Mouse (Mus musculus) liver, embryonic 13.5 days (tissue): ENCODE data around the gene Ephb1. TPM values are rescaled to one million over a fixed set of nuclear protein-coding genes. Genes with fewer than 3 reads are reported as not detected.
A peak's percentile ranks its signal among the peaks of the same experiment; 100 is the strongest.

Source experiments
- ATAC-seq: fragments of 200-750 bp; cut with Nextera tagmentation; 2 replicates; pipeline ENCODE4 v1.8.0; 2017; ENCODE audit warnings: low read depth, mild to moderate bottlenecking, moderate number of reproducible peaks, moderate library complexity
- DNase-seq: peaks from one replicate; pipeline ENCODE4 v3.0.0; 2022
- H3K27ac ChIP-seq: fragments of 300-500 bp; sonication (generic); 2 replicates; pipeline ENCODE4 v1.5.1; 2015; ENCODE audit warnings: moderate library complexity, mild to moderate bottlenecking, inconsistent platforms
- H3K27me3 ChIP-seq: fragments of 300-500 bp; sonication (generic); 2 replicates; pipeline ENCODE4 v1.6.1; 2015; ENCODE audit warnings: mild to moderate bottlenecking, inconsistent platforms
- H3K36me3 ChIP-seq: fragments of 300-500 bp; sonication (generic); 2 replicates; pipeline ENCODE4 v1.6.1; 2015; ENCODE audit warnings: mild to moderate bottlenecking, inconsistent platforms
- H3K4me1 ChIP-seq: fragments of 300-500 bp; sonication (generic); replicated peaks from 2 replicates; pipeline ENCODE4 v1.6.1; 2015; ENCODE audit warnings: inconsistent platforms
- H3K4me2 ChIP-seq: fragments of 300-500 bp; sonication (generic); 2 replicates; pipeline ENCODE4 v1.6.1; 2015; ENCODE audit warnings: inconsistent platforms, mild to moderate bottlenecking, moderate library complexity
- H3K4me3 ChIP-seq: fragments of 300-500 bp; sonication (generic); replicated peaks from 2 replicates; pipeline ENCODE4 v1.5.1; 2015; ENCODE audit warnings: mild to moderate bottlenecking, inconsistent platforms
- H3K9ac ChIP-seq: fragments of 300-500 bp; sonication (generic); 2 replicates; pipeline ENCODE4 v1.6.1; 2015; ENCODE audit warnings: mild to moderate bottlenecking, inconsistent platforms
- H3K9me3 ChIP-seq: fragments of 300-500 bp; sonication (generic); replicated peaks from 2 replicates; pipeline ENCODE4 v1.6.1; 2016; ENCODE audit warnings: inconsistent platforms
- WGBS: fragments of 180-500 bp; shearing (Covaris S2); methylation state at CpG from one replicate; pipeline ENCODE4 v1.1.7; 2015; ENCODE audit not compliant: insufficient replicate concordance; 5-methylcytosine and 5-hydroxymethylcytosine counted together
- polyA plus RNA-seq: library from polyadenylated mRNA; unstranded; fragments of >200 nt; fragmentation: Nextera tagmentation; extraction: Ambion mirVana; gene quantifications from 2 replicates; pipeline ENCODE4 v1.2.1, GENCODE M21; 2015

Gene Ephb1
- polyA plus RNA-seq, 1 experiment from 2014 or later, result 0.20 TPM

DNA sequence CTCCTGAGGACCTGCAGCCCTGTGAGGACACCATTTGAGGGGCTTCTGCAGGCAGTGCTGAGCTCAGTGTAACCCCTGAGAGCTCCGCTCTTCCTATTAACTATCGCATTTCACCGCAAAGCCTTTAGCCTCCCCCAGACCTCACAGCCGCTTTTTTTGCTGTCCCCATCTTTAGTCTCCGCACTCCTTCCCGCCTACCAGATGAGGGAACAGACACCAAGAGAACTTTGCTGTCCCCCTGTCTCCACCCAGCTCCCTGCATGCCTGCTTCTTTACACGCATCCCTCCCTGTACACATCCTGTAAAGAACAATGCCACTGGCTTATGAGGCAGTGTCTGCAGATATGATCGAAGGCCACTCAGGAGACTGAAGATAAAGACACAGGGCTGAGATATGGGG, 322.1 kb downstream of the Ephb1 start:
- H3K9ac ChIP-seq, result no peak overlapping the region
- H3K4me1 ChIP-seq, result no peaks in the 10 kb centered on the region
- no peak overlapping the region for H3K4me3 ChIP-seq
- H3K4me2 ChIP-seq, result no peak overlapping the region
- ATAC-seq, result no peak
- 58% methylated on average over 8 of the region's 8 CpGs for WGBS
- H3K27me3 ChIP-seq, result no peaks in the 10 kb centered on the region
- no peaks in the 10 kb centered on the region for H3K36me3 ChIP-seq
- no peak for DNase-seq
- no peaks in the 10 kb centered on the region for H3K9me3 ChIP-seq
- H3K27ac ChIP-seq, result no peak overlapping the region

DNA sequence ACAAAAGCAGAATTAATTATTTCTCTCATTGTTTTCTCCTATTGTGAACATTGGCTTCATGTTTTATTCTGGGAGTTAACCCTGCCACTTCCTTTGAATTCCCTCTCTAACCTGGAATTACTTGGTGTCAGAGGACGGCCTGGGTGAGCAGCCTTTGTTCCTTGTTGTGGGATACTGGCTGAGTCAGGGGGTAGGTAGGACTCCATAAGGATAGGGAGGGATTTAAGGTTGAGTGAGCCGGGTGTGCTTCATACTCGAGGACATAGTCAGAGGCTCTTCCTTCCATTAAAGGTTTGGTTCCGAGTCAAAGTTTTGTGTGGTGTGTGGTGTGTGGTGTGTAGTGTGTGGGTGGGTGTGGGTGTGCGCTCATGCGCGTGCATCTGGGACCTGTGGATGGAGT, 324.8 kb downstream of the Ephb1 start:
- no peaks in the 10 kb centered on the region for H3K36me3 ChIP-seq
- H3K4me2 ChIP-seq, result no peak overlapping the region
- no peak for DNase-seq
- no peak overlapping the region for H3K9ac ChIP-seq
- no peak for ATAC-seq
- H3K4me3 ChIP-seq, result no peak overlapping the region
- no peaks in the 10 kb centered on the region for H3K4me1 ChIP-seq
- no peaks in the 10 kb centered on the region for H3K27me3 ChIP-seq
- WGBS, result 66% methylated on average over 7 of the region's 7 CpGs
- no peak overlapping the region for H3K27ac ChIP-seq
- H3K9me3 ChIP-seq, result no peaks in the 10 kb centered on the region

DNA sequence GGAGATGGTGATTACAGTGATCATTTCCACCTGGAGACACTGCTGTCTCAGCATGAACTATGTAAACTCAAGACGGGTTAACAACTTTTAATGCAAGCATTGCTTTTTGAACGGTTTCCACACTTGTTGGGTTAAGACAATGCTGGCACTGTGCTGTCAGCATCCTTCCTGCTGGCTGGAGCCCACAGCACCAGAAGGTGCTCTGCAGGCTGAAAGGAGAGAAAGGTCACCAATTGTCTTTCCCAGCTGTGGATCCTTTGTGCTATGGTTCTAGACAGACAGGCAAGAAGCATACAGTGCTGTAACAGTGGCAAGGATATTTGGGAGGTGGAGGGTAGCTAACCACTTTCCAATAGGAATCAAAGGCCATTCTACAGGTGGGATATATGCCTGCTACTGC, 328.4 kb downstream of the Ephb1 start:
- Histone ChIP-seq H3K9ac (no peak overlapping the region), H3K36me3 (no peaks in the 10 kb centered on the region), H3K9me3 (no peaks in the 10 kb centered on the region), H3K27ac (no peak overlapping the region), H3K4me1 (no peaks in the 10 kb centered on the region), H3K4me3 (no peak overlapping the region), H3K27me3 (no peaks in the 10 kb centered on the region), H3K4me2 (no peak overlapping the region)
- ATAC-seq (no peak), DNase-seq (no peak)
- WGBS, result 64% methylated on average over 2 of the region's 2 CpGs

DNA sequence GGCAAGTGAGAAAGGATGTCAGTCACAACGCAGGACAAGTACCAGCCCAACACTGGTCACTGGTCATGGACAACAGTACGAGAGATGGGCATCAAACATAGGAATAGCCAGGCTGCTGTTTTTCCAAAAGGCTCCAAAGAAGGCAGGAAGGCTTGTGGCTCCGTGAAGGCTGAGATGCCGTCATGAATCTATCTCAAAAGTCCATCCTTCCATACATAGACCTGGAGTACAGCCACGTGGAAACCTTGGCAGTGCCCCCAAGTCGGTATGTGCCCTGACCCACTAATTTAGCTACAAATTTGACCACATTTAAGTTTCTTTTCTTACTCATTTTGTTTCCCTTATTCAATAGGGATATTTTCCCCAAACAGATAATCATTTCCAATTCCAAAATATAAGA, 329.4 kb downstream of the Ephb1 start:
- ATAC-seq (no peak), DNase-seq (no peak)
- no peaks in the 10 kb centered on the region for H3K4me1 ChIP-seq
- H3K9ac ChIP-seq, result no peak overlapping the region
- no peaks in the 10 kb centered on the region for H3K36me3 ChIP-seq
- H3K9me3 ChIP-seq, result no peaks in the 10 kb centered on the region
- H3K4me2 ChIP-seq, result no peak overlapping the region
- H3K27me3 ChIP-seq, result no peaks in the 10 kb centered on the region
- H3K27ac ChIP-seq, result no peak overlapping the region
- H3K4me3 ChIP-seq, result no peak overlapping the region
- 63% methylated on average over 6 of the region's 6 CpGs for whole genome bisulfite sequencing

DNA sequence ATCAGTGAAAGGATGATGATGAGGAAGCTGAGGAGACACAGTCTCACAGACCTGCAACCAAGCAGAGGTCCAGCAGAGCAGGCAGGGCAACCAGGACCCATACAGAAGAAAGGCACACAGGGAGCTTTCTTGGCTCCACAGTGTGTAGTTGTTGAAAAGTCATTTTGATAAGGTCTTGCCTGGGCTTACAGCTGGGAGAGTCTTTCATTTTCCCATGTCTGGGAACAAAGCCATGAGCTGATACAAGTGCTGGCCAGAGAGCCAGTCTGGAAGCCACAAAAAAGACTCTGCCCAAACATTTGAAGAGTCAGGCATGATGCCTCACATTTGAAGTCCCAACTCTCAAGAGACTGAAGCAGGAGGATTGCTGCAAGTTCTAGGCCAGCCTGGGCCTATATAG, 339.0 kb downstream of the Ephb1 start:
- Histone ChIP-seq H3K27me3 (no peaks in the 10 kb centered on the region), H3K4me1 (no peaks in the 10 kb centered on the region), H3K4me2 (no peak overlapping the region), H3K9ac (no peak overlapping the region), H3K4me3 (no peak overlapping the region), H3K9me3 (no peaks in the 10 kb centered on the region), H3K27ac (no peak overlapping the region), H3K36me3 (no peaks in the 10 kb centered on the region)
- DNase-seq (no peak), ATAC-seq (no peak)

DNA sequence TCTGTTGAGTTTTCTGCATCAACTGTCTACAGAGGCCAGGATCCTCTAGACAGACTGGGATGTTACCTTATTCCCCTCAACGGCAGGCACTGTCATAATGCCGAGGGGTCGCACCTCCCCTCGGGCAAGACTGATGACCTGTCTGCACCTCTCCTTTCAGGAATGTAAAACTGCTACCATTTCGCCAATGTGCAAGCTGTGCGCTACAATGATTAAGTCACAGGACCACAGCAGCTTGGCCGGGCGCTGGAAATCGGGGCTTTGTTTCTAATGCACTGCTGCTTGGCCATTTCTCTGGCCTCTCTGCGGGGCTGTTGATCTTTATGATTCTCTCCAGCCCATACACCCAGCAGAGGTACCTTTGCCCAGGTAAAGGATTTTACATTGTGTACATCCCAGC, 346.8 kb downstream of the Ephb1 start:
- peaks cover 4% of the 10 kb centered on the region; the same call in 1 of the 2 replicates for H3K4me1 ChIP-seq
- DNase-seq, result no peak
- H3K36me3 ChIP-seq, result no peaks in the 10 kb centered on the region
- no peaks in the 10 kb centered on the region for H3K9me3 ChIP-seq
- H3K4me2 ChIP-seq, result no peak overlapping the region
- 78% methylated on average over 10 of the region's 10 CpGs for WGBS
- H3K9ac ChIP-seq, result no peak overlapping the region
- ATAC-seq, result no peak
- no peak overlapping the region for H3K27ac ChIP-seq
- H3K27me3 ChIP-seq, result 0 out of 2 replicates have a peak, but pooled peaks cover 3% of the 10 kb centered on the region
- H3K4me3 ChIP-seq, result no peak overlapping the region

DNA sequence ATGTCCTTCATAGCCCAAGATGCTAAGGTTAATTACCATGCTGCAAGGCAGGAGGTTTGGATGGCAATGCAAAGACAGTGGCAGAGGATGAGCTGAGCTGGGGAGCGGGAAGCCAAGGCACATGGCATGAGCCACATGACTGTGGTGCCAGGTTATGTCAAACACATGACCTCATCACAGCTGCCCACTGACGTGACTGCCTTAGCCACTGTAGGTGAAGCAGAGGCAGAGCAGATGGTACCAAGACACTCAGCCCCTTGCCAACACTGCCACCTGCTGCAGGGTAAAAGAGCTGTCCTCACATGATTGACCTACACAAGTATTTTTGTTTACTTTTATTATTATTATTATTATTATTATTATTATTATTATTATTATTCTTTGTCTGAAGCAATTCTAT, 348.0 kb downstream of the Ephb1 start:
- DNase-seq, result no peak

DNA sequence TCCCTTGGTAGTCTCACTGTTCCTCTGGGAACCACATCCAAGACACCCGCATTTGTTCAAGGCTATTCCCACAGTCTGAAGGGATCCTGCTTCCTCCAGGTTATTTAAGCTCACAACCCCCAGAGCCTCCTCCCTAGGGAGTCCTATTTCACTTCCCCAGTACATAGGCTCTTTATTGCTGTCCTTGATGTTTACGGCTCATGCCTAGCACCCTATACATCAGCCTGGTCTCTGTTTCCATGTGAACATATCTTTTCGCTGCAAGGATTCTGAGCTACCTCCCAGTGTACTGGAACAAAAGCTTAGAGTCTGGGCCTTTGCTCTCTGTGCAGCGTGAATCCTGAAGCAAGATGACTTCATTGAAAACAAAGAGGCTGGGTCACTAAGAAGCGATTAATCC, 351.6 kb downstream of the Ephb1 start:
- H3K27me3 ChIP-seq, result 0 out of 2 replicates have a peak, but pooled peaks cover 3% of the 10 kb centered on the region
- ATAC-seq (no peak), DNase-seq (no peak)
- no peak overlapping the region for H3K27ac ChIP-seq
- WGBS, result 68% methylated on average over 5 of the region's 5 CpGs
- H3K4me1 ChIP-seq, result peaks cover 4% of the 10 kb centered on the region; the same call in 1 of the 2 replicates
- no peak overlapping the region for H3K4me2 ChIP-seq
- no peak overlapping the region for H3K9ac ChIP-seq
- H3K9me3 ChIP-seq, result no peaks in the 10 kb centered on the region
- H3K4me3 ChIP-seq, result no peak overlapping the region
- no peaks in the 10 kb centered on the region for H3K36me3 ChIP-seq

More for the DNA sequence above, 348.0 kb downstream of the Ephb1 start:
- WGBS, result 52% methylated on average over 2 of the region's 2 CpGs
- Histone ChIP-seq H3K4me1 (peaks cover 4% of the 10 kb centered on the region; the same call in 1 of the 2 replicates), H3K27ac (no peak overlapping the region), H3K9ac (no peak overlapping the region), H3K9me3 (no peaks in the 10 kb centered on the region), H3K27me3 (0 out of 2 replicates have a peak, but pooled peaks cover 3% of the 10 kb centered on the region), H3K4me3 (no peak overlapping the region), H3K36me3 (no peaks in the 10 kb centered on the region), H3K4me2 (no peak overlapping the region)
- ATAC-seq, result peak; percentile 66

DNA sequence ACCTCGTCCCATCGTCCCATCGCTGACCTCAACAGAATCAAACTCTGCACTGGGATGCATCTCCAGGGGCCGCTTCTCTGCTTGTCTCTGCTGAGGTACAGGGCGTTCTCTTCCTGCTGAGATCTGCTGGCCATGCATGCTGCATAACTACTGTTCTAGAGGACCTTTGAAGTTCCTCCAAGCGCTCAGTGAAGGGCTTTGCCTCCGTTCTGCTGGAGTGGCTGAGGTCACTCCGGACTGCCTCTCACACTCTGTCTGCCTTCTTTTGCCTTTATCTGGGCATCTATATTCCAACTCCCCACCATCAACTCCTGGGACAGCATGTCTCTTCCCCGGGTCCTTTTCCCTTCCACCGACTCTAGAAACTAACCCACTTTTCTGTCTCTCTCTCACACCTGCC, 352.3 kb downstream of the Ephb1 start:
- Histone ChIP-seq H3K4me3 (no peak overlapping the region), H3K36me3 (no peaks in the 10 kb centered on the region), H3K4me1 (peaks cover 8% of the 10 kb centered on the region), H3K4me2 (no peak overlapping the region), H3K27me3 (0 out of 2 replicates have a peak, but pooled peaks cover 3% of the 10 kb centered on the region), H3K27ac (no peak overlapping the region), H3K9ac (no peak overlapping the region), H3K9me3 (no peaks in the 10 kb centered on the region)
- WGBS, result 79% methylated on average over 10 of the region's 10 CpGs
- DNase-seq, result no peak
- ATAC-seq, result no peak

DNA sequence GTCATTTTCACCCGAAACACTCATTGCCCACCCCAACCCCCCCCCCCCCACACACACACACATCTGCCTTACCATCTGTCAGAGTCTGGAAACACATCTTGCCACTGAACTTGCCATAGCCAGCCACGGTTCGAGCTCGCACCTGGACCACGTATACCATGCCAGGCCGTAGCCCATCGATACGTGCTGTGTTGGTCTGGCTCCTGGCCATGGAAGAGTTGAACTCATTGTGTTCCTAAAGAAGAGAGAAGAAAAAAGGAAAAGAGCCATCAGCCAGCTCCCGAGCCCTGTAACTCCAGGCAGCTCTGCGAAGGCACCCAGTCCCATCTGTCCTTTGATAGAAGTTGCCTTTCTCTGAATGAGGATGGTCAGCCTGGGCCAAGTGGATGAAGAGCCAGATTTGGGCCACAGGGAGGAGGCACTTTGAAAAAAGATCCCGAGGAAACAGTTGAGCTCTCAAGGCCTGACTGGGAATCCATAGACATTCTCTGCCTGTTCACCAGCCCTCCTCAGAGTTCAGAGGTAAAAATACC, 352.8 kb downstream of the Ephb1 start:
- H3K4me1 ChIP-seq, result peaks cover 13% of the 10 kb centered on the region
- H3K36me3 ChIP-seq, result no peaks in the 10 kb centered on the region
- H3K9me3 ChIP-seq, result no peaks in the 10 kb centered on the region
- DNase-seq (no peak), ATAC-seq (no peak)
- no peak overlapping the region for H3K27ac ChIP-seq
- no peak overlapping the region for H3K4me2 ChIP-seq
- WGBS, result 80% methylated on average over 11 of the region's 11 CpGs
- H3K4me3 ChIP-seq, result no peak overlapping the region
- H3K27me3 ChIP-seq, result 0 out of 2 replicates have a peak, but pooled peaks cover 3% of the 10 kb centered on the region
- H3K9ac ChIP-seq, result no peak overlapping the region

DNA sequence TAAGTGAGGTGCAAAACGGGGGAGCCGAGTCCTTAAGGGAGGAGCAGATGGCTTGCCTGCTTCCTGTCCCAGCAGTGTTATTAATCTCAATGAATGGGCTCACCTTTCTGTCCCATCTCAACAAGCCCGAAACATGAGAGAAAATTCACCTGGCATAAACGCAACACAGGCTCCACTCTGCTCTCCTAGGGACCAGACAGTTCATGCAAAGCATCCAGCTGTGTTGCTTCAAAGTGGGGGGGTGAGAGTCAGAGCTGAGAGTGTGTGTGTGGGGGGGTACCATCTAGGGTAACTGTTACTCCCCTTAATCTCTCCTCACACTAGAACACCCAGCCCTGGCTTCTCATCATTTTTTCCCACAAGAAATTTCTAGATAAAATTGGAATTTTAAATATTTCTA, 354.8 kb downstream of the Ephb1 start:
- no peaks in the 10 kb centered on the region for H3K36me3 ChIP-seq
- 77% methylated on average over 4 of the region's 4 CpGs for WGBS
- H3K27ac ChIP-seq, result no peak overlapping the region
- H3K4me3 ChIP-seq, result no peak overlapping the region
- H3K9me3 ChIP-seq, result no peaks in the 10 kb centered on the region
- H3K4me2 ChIP-seq, result no peak overlapping the region
- H3K4me1 ChIP-seq, result peaks cover 29% of the 10 kb centered on the region
- H3K27me3 ChIP-seq, result 0 out of 2 replicates have a peak, but pooled peaks cover 3% of the 10 kb centered on the region
- H3K9ac ChIP-seq, result no peak overlapping the region
- DNase-seq (no peak), ATAC-seq (no peak)

DNA sequence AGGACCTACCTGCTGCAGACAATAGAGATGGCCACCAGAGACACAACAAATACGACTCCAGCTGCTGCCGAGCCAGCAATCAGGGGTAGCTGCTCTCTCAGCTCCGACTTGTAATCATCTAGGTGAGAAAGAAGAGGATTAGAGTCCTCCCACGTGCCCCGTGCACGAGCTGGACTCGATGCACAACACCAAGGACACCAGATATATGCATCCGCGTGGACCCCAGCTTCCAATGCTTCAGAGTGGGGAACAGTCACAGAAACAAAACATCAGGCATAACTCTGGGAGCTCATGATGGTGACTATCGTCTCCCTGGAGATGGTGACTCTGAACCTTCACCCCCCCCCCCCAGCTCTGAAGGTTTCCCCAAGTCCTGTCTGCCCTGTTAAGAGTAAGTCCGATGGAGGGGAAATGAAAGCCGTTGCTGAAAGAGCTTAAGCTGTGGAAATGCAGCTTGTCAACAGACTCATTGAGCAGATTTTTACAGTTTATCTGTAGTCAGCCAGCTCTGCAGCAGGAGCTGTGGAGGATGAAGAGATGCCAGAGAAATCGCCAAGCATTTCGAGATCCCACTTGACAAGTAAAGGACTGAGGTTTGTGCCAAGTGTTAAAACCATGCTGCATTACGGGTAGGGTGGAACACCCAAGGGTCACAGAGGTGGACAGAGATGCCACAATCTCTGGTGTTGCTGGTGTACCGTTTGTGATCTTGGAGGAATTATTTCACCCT, 357.6 kb downstream of the Ephb1 start:
- H3K4me2 ChIP-seq, result peak overlapping the region; percentile 64
- peak overlapping the region; percentile 60 for H3K9ac ChIP-seq
- DNase-seq (no peak), ATAC-seq (no peak)
- H3K36me3 ChIP-seq, result no peaks in the 10 kb centered on the region
- peaks cover 57% of the 10 kb centered on the region for H3K4me1 ChIP-seq
- H3K4me3 ChIP-seq, result no peak overlapping the region; the same call in 1 of the 2 replicates
- H3K9me3 ChIP-seq, result no peaks in the 10 kb centered on the region
- H3K27ac ChIP-seq, result peak overlapping the region; percentile 92
- H3K27me3 ChIP-seq, result no peaks in the 10 kb centered on the region
- 68% methylated on average over 16 of the region's 16 CpGs for WGBS
